Mouse (Mus musculus): ENCODE data around the gene Fam222b. TPM values are rescaled to one million over a fixed set of nuclear protein-coding genes. Genes with fewer than 3 reads are reported as not detected.
A peak's percentile ranks its signal among the peaks of the same experiment; 100 is the strongest.
"Not testable (repeated sequence)": the region's sequence is repeated elsewhere in the genome, so short reads cannot be mapped to it uniquely, and the experiment has no call there.

Gene Fam222b
- total RNA-seq, 2 experiments from 2014 or later = 19.3 to 22.1 TPM

- DNase-seq (ENCODE audit: low spot score in 2 of 2) = no peak
Observed at GRCm38 (mm10) chr11:78134344-78134743, 39.9 kb downstream of the Fam222b start.

- not testable (repeated sequence) for DNase-seq (ENCODE audit: low spot score in 2 of 2)
Observed at GRCm38 (mm10) chr11:78135314-78135713, 40.9 kb downstream of the Fam222b start.

- DNase-seq (ENCODE audit: low spot score in 2 of 2) = no peak
Observed at GRCm38 (mm10) chr11:78136132-78136531, 41.7 kb downstream of the Fam222b start.

GRCm38 (mm10) chr11:78137584-78137983, 43.1 kb downstream of the Fam222b start:
- DNase-seq (ENCODE audit: low spot score in 2 of 2) = no peak

GRCm38 (mm10) chr11:78138023-78138422, 43.6 kb downstream of the Fam222b start:
- no peak for DNase-seq (ENCODE audit: low spot score in 2 of 2)

- no peak for DNase-seq (ENCODE audit: low spot score in 2 of 2)
Observed at GRCm38 (mm10) chr11:78140665-78141064, 46.2 kb downstream of the Fam222b start.

- no peak for DNase-seq (ENCODE audit: low spot score in 2 of 2)
Observed at GRCm38 (mm10) chr11:78143520-78143919, 49.1 kb downstream of the Fam222b start.

GRCm38 (mm10) chr11:78146168-78146567, 51.7 kb downstream of the Fam222b start:
- no peak for DNase-seq (ENCODE audit: low spot score in 2 of 2)

- no peak for DNase-seq (ENCODE audit: low spot score in 2 of 2)
Observed at GRCm38 (mm10) chr11:78146707-78147543, 52.5 kb downstream of the Fam222b start.

- no peak for DNase-seq (ENCODE audit: low spot score in 2 of 2)
Observed at GRCm38 (mm10) chr11:78151161-78151560, 56.7 kb downstream of the Fam222b start.

- DNase-seq (ENCODE audit: low spot score in 2 of 2) = peak in 1 of 2 experiments; percentile 52
Observed at GRCm38 (mm10) chr11:78152299-78153231, 58.1 kb downstream of the Fam222b start.

- DNase-seq (ENCODE audit: low spot score in 2 of 2) = no peak
Observed at GRCm38 (mm10) chr11:78153778-78154177, 59.3 kb downstream of the Fam222b start.

GRCm38 (mm10) chr11:78155674-78156073, 61.2 kb downstream of the Fam222b start:
- no peak for DNase-seq (ENCODE audit: low spot score in 2 of 2)

- no peak for DNase-seq (ENCODE audit: low spot score in 2 of 2)
Observed at GRCm38 (mm10) chr11:78156156-78156699, 61.8 kb downstream of the Fam222b start.

GRCm38 (mm10) chr11:78159096-78159495, 64.6 kb downstream of the Fam222b start:
- peak in 1 of 2 experiments; percentile 63 for DNase-seq (ENCODE audit: low spot score in 2 of 2)

GRCm38 (mm10) chr11:78159557-78159956, 65.1 kb downstream of the Fam222b start:
- DNase-seq (ENCODE audit: low spot score in 2 of 2) = no peak

- no peak for DNase-seq (ENCODE audit: low spot score in 2 of 2)
Observed at GRCm38 (mm10) chr11:78160171-78160570, 65.7 kb downstream of the Fam222b start.

GRCm38 (mm10) chr11:78160675-78161074, 66.2 kb downstream of the Fam222b start:
- no peak for DNase-seq (ENCODE audit: low spot score in 2 of 2)

- DNase-seq (ENCODE audit: low spot score in 2 of 2) = no peak
Observed at GRCm38 (mm10) chr11:78161169-78161568, 66.7 kb downstream of the Fam222b start.

- no peak for DNase-seq (ENCODE audit: low spot score in 2 of 2)
Observed at GRCm38 (mm10) chr11:78161968-78162367, 67.5 kb downstream of the Fam222b start.

- no peak for DNase-seq (ENCODE audit: low spot score in 2 of 2)
Observed at GRCm38 (mm10) chr11:78162504-78162903, 68.0 kb downstream of the Fam222b start.
